Mouse (Mus musculus): ENCODE data around the gene Fam166b. TPM values are rescaled to one million over a fixed set of nuclear protein-coding genes. Genes with fewer than 3 reads are reported as not detected.

Fam166b gene
- polyA plus RNA-seq, 1 experiment = not detected

GRCm38 (mm10) chr4:43407071-43407920 lies 21.6 kb downstream of the Fam166b start:
- Histone ChIP-seq H3K4me1 (ENCODE audit: control insufficient read depth, insufficient read depth, low read length) (no peaks in the 10 kb centered on the region), H3K27ac (ENCODE audit: control insufficient read depth, insufficient read depth, low read depth, low read length, poor library complexity) (no peak overlapping the region), H3K4me3 (replicated peaks; ENCODE audit: control insufficient read depth, low read depth, low read length) (no peak overlapping the region)
- no peak for TF ChIP-seq CTCF (IDR thresholded peaks at IDR 0.05; ENCODE audit: control insufficient read depth, insufficient read depth, low read length)
- TF ChIP-seq POLR2A (IDR thresholded peaks at IDR 0.05; ENCODE audit: borderline replicate concordance, control insufficient read depth, low read depth, low read length) = no peak
- WGBS = 81% methylated on average over 12 of the region's 12 CpGs

- no peak overlapping the region for H3K4me3 ChIP-seq (replicated peaks; ENCODE audit: control insufficient read depth, low read depth, low read length)
- no peaks in the 10 kb centered on the region for H3K4me1 ChIP-seq (ENCODE audit: control insufficient read depth, insufficient read depth, low read length)
- TF ChIP-seq POLR2A (IDR thresholded peaks at IDR 0.05; ENCODE audit: borderline replicate concordance, control insufficient read depth, low read depth, low read length) (no peak), CTCF (IDR thresholded peaks at IDR 0.05; ENCODE audit: control insufficient read depth, insufficient read depth, low read length) (no peak)
- 15% methylated on average over 28 of the region's 28 CpGs for WGBS
- no peak overlapping the region for H3K27ac ChIP-seq (ENCODE audit: control insufficient read depth, insufficient read depth, low read depth, low read length, poor library complexity)
Observed at GRCm38 (mm10) chr4:43406162-43406971, 22.6 kb downstream of the Fam166b start.

GRCm38 (mm10) chr4:43404697-43405096 lies 24.2 kb downstream of the Fam166b start:
- whole genome bisulfite sequencing = 88% methylated on average over 10 of the region's 10 CpGs
- H3K4me3 ChIP-seq (replicated peaks; ENCODE audit: control insufficient read depth, low read depth, low read length) = no peak overlapping the region

GRCm38 (mm10) chr4:43402212-43402611 lies 26.7 kb downstream of the Fam166b start:
- 52% methylated on average over 9 of the region's 9 CpGs for whole genome bisulfite sequencing
- no peak for TF ChIP-seq POLR2A (IDR thresholded peaks at IDR 0.05; ENCODE audit: borderline replicate concordance, control insufficient read depth, low read depth, low read length)
- TF ChIP-seq CTCF (IDR thresholded peaks at IDR 0.05; ENCODE audit: control insufficient read depth, insufficient read depth, low read length) = no peak
- H3K4me3 ChIP-seq (replicated peaks; ENCODE audit: control insufficient read depth, low read depth, low read length) = no peak overlapping the region
- H3K27ac ChIP-seq (ENCODE audit: control insufficient read depth, insufficient read depth, low read depth, low read length, poor library complexity) = no peak overlapping the region
- no peaks in the 10 kb centered on the region for H3K4me1 ChIP-seq (ENCODE audit: control insufficient read depth, insufficient read depth, low read length)

More at GRCm38 (mm10) chr4:43404697-43405096, 24.2 kb downstream of the Fam166b start:
- H3K4me1 ChIP-seq (ENCODE audit: control insufficient read depth, insufficient read depth, low read length) = no peaks in the 10 kb centered on the region
- no peak overlapping the region for H3K27ac ChIP-seq (ENCODE audit: control insufficient read depth, insufficient read depth, low read depth, low read length, poor library complexity)
- TF ChIP-seq POLR2A (IDR thresholded peaks at IDR 0.05; ENCODE audit: borderline replicate concordance, control insufficient read depth, low read depth, low read length) (no peak), CTCF (IDR thresholded peaks at IDR 0.05; ENCODE audit: control insufficient read depth, insufficient read depth, low read length) (no peak)

GRCm38 (mm10) chr4:43401486-43401885 lies 27.4 kb downstream of the Fam166b start:
- TF ChIP-seq POLR2A (IDR thresholded peaks at IDR 0.05; ENCODE audit: borderline replicate concordance, control insufficient read depth, low read depth, low read length) (no peak), CTCF (IDR thresholded peaks at IDR 0.05; ENCODE audit: control insufficient read depth, insufficient read depth, low read length) (no peak)
- no peak overlapping the region for H3K4me3 ChIP-seq (replicated peaks; ENCODE audit: control insufficient read depth, low read depth, low read length)
- no peaks in the 10 kb centered on the region for H3K4me1 ChIP-seq (ENCODE audit: control insufficient read depth, insufficient read depth, low read length)
- H3K27ac ChIP-seq (ENCODE audit: control insufficient read depth, insufficient read depth, low read depth, low read length, poor library complexity) = no peak overlapping the region
- WGBS = 79% methylated on average over 10 of the region's 10 CpGs

- Histone ChIP-seq H3K4me1 (ENCODE audit: control insufficient read depth, insufficient read depth, low read length) (no peaks in the 10 kb centered on the region), H3K4me3 (replicated peaks; ENCODE audit: control insufficient read depth, low read depth, low read length) (no peak overlapping the region), H3K27ac (ENCODE audit: control insufficient read depth, insufficient read depth, low read depth, low read length, poor library complexity) (no peak overlapping the region)
- WGBS = 61% methylated on average over 10 of the region's 10 CpGs
- TF ChIP-seq POLR2A (IDR thresholded peaks at IDR 0.05; ENCODE audit: borderline replicate concordance, control insufficient read depth, low read depth, low read length) (no peak), CTCF (IDR thresholded peaks at IDR 0.05; ENCODE audit: control insufficient read depth, insufficient read depth, low read length) (no peak)
Observed at GRCm38 (mm10) chr4:43400976-43401375, 28.0 kb downstream of the Fam166b start.

GRCm38 (mm10) chr4:43399391-43400131 lies 29.4 kb downstream of the Fam166b start:
- TF ChIP-seq POLR2A (IDR thresholded peaks at IDR 0.05; ENCODE audit: borderline replicate concordance, control insufficient read depth, low read depth, low read length) (no peak), CTCF (IDR thresholded peaks at IDR 0.05; ENCODE audit: control insufficient read depth, insufficient read depth, low read length) (no peak)
- Histone ChIP-seq H3K4me3 (replicated peaks; ENCODE audit: control insufficient read depth, low read depth, low read length) (no peak overlapping the region), H3K4me1 (ENCODE audit: control insufficient read depth, insufficient read depth, low read length) (no peaks in the 10 kb centered on the region), H3K27ac (ENCODE audit: control insufficient read depth, insufficient read depth, low read depth, low read length, poor library complexity) (no peak overlapping the region)
- 79% methylated on average over 31 of the region's 31 CpGs for WGBS

Data from bone marrow, adult 2 months (tissue).